Mouse (Mus musculus): Measurements from ENCODE around the gene Pced1a. TPM values are rescaled to one million over a fixed set of nuclear protein-coding genes. Genes with fewer than 3 reads are reported as not detected.
"Not testable (repeated sequence)": the region's sequence is repeated elsewhere in the genome, so short reads cannot be mapped to it uniquely, and the experiment has no call there.

Pced1a gene
- total RNA-seq, 2 experiments from 2014 or later: 23.1 to 26.0 TPM

- no peak for DNase-seq
Observed at GRCm38 (mm10) chr2:130388796-130389195, 35.7 kb downstream of the Pced1a start.

- no peak for DNase-seq
Observed at GRCm38 (mm10) chr2:130386212-130386611, 38.3 kb downstream of the Pced1a start.

GRCm38 (mm10) chr2:130383895-130384294 lies 40.6 kb downstream of the Pced1a start:
- no peak for DNase-seq

GRCm38 (mm10) chr2:130383205-130383604 lies 41.3 kb downstream of the Pced1a start:
- DNase-seq: no peak

- no peak for DNase-seq
Observed at GRCm38 (mm10) chr2:130374951-130375350, 49.5 kb downstream of the Pced1a start.

GRCm38 (mm10) chr2:130373026-130373425 lies 51.5 kb downstream of the Pced1a start:
- not testable (repeated sequence) for DNase-seq

- DNase-seq: no peak
Observed at GRCm38 (mm10) chr2:130367386-130367785, 57.1 kb downstream of the Pced1a start.

Other genes starting within 250 kb of the Pced1a start
- gene Snrpb, start 245.3 kb downstream of the Pced1a start, total RNA-seq (2021): 100 to 1,000 TPM; 118 to 119 TPM
- not detected for gene Tmc2, start 229.5 kb downstream of the Pced1a start, total RNA-seq (2021)
- gene Nop56, start 150.3 kb downstream of the Pced1a start, total RNA-seq (2021): 100 to 1,000 TPM; 143 to 144 TPM
- gene Idh3b, start 140.2 kb downstream of the Pced1a start, total RNA-seq (2021): 100 to 1,000 TPM; 329 to 336 TPM
- 10 to 100 TPM; 11.4 to 11.7 TPM for gene Ebf4, start 129.5 kb downstream of the Pced1a start, total RNA-seq (2021)
- 1 to 10 TPM; 6.0 to 8.0 TPM for gene Cpxm1, start 27.1 kb downstream of the Pced1a start, total RNA-seq (2021)
- not detected for gene Gm28372, start 19.5 kb downstream of the Pced1a start, total RNA-seq (2021)
- not detected for gene 1700020A23Rik, start 19.4 kb downstream of the Pced1a start, total RNA-seq (2021)
- gene Tmem239, start 18.2 kb downstream of the Pced1a start, total RNA-seq (2021): not detected
- gene Vps16, start 362 bp downstream of the Pced1a start, total RNA-seq (2021): 10 to 100 TPM; 85.2 to 98.0 TPM
- gene Ptpra, start 25.6 kb upstream of the Pced1a start, total RNA-seq (2021): 100 to 1,000 TPM; 318 to 339 TPM
- gene Mrps26, start 139.0 kb upstream of the Pced1a start, total RNA-seq (2021): 10 to 100 TPM; 84.4 to 85.8 TPM
- not detected for gene Oxt, start 151.5 kb upstream of the Pced1a start, total RNA-seq (2021)
- gene Avp, start 157.9 kb upstream of the Pced1a start, total RNA-seq (2021): 1 to 10 TPM in 1 of 2 experiments, under 1 TPM in 1; 0.73 to 1.8 TPM
- gene Fastkd5, start 205.3 kb upstream of the Pced1a start, total RNA-seq (2021): 10 to 100 TPM in 1 of 2 experiments, 1 to 10 TPM in 1; 8.2 to 10.2 TPM
- gene Ubox5, start 205.3 kb upstream of the Pced1a start, total RNA-seq (2021): 10 to 100 TPM in 1 of 2 experiments, 1 to 10 TPM in 1; 9.7 to 10.6 TPM
- 100 to 1,000 TPM; 172 to 184 TPM for gene Lzts3, start 218.1 kb upstream of the Pced1a start, total RNA-seq (2021)
- 10 to 100 TPM; 83.9 to 84.7 TPM for gene Ddrgk1, start 240.0 kb upstream of the Pced1a start, total RNA-seq (2021)
- gene Itpa, start 242.9 kb upstream of the Pced1a start, total RNA-seq (2021): 10 to 100 TPM; 34.1 to 39.2 TPM